Mouse (Mus musculus): Measurements from ENCODE around the gene Pars2. TPM values are rescaled to one million over a fixed set of nuclear protein-coding genes. Genes with fewer than 3 reads are reported as not detected.

Pars2 gene
- polyA plus RNA-seq, 1 experiment from 2014 or later, result 12.8 TPM

DNA sequence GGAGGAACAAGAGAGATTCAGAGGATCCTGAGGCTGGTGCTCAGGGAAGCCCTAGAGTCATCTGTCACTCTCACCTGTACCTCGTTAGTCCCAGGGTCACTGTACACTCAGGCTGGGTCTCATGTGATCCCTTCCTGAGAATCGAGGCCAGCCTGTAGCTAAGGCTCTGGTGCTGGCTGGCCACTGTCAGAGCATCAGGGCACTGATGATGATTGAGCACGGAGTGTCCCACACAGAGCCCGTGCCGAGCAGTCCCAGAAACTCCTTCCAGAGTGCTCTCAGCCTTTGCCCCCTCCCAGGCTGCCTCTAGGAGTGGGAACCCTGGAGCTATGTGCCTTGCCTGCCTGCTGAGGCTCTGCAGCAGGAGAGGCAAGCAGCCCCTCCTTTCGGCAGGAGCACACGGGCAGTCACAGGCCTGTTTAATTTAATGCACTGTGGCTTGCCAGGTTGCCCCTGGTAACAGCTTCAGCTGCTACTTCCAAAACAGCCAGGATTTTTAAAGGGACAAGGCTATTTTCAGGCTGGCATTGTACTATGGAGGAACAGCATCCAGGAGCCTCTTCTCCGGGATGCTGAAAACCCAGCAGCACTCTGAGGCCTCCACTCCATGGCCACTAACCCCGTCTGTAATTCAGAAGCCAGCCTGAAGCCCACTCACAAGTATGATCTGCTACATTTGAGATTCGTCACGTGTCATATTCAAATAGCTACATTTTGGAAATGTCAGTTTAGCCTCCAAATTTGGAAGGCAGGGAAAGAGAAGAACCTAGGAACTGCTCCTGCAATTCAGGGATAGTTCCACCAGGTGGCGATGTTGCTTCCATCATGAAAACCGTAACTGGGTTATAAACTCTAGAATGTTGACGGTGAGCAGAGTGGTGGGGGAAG is 20.3 kb upstream of the Pars2 start:
- Histone ChIP-seq H3K9ac (ENCODE audit: low read length) (0 out of 2 replicates have a peak overlapping the region, but pooled peaks have one; percentile 4), H3K4me2 (ENCODE audit: low read depth, low read length) (no peak overlapping the region), H3K4me1 (ENCODE audit: control insufficient read depth, insufficient read depth, low read length) (peaks cover 33% of the 10 kb centered on the region), H3K27ac (ENCODE audit: low read length) (peak overlapping the region; percentile 62), H3K4me3 (replicated peaks; ENCODE audit: low read length) (no peak overlapping the region), H3K27me3 (ENCODE audit: control insufficient read depth, insufficient read depth, low read length) (no peaks in the 10 kb centered on the region), H3K36me3 (ENCODE audit: control insufficient read depth, insufficient read depth, low read length) (no peaks in the 10 kb centered on the region), H3K9me3 (replicated peaks; ENCODE audit: control insufficient read depth, low read length) (no peaks in the 10 kb centered on the region)
- 24% methylated on average over 14 of the region's 14 CpGs for WGBS
- peak; percentile 34; the same call in 1 of the 2 replicates for ATAC-seq (ENCODE audit: insufficient read depth, low FRiP score)

- Histone ChIP-seq H3K27me3 (ENCODE audit: control insufficient read depth, insufficient read depth, low read length) (no peaks in the 10 kb centered on the region), H3K9me3 (replicated peaks; ENCODE audit: control insufficient read depth, low read length) (no peaks in the 10 kb centered on the region), H3K36me3 (ENCODE audit: control insufficient read depth, insufficient read depth, low read length) (no peaks in the 10 kb centered on the region), H3K9ac (ENCODE audit: low read length) (no peak overlapping the region), H3K4me2 (ENCODE audit: low read depth, low read length) (no peak overlapping the region), H3K4me3 (replicated peaks; ENCODE audit: low read length) (no peak overlapping the region), H3K4me1 (ENCODE audit: control insufficient read depth, insufficient read depth, low read length) (peaks cover 33% of the 10 kb centered on the region), H3K27ac (ENCODE audit: low read length) (peak overlapping the region; percentile 79; the same call in 1 of the 2 replicates)
- 29% methylated on average over 2 of the region's 3 CpGs for WGBS
- no peak for ATAC-seq (ENCODE audit: insufficient read depth, low FRiP score)
Observed at GRCm38 (mm10) chr4:106632313-106632712, 18.6 kb upstream of the Pars2 start.

DNA sequence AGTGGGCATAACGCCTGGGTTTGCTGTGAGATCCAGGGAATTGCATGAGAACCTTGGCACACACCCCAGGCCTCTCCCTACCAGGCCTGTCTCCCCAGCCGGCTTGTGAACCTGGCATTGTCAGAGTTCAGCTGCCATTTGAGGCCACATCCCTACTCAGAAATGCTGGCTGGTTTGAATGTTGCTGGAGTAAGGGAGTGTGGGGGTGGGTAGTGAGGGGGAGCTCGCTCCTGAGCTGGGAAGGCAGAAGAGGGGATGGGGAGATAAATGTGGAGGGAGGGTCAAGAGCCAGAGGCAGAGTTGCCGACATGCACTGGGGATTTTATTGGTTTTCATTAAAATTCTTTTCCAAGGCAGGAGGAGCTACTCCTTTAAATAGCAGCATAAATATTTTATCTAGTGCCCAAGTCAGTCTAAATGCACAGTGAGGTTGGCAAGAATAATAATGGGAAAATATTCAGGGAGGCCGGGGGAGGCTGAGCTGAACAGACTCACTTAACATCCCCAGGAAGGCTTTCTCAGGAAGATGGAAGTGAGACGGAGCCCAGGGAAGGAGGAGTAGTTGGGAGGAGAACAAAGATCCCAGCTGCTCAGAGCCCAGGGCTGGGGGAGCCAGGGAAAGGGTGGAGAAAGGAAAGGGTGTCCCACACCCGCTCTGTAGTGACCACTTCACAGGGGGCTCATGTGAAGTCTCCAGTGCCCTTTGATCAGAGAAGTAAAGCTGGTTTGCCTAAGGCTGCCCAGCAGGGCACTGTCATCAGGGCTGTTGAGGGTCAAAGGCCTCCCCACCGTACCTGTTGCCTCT is 17.4 kb upstream of the Pars2 start:
- no peak overlapping the region; the same call in 1 of the 2 replicates for H3K4me2 ChIP-seq (ENCODE audit: low read depth, low read length)
- H3K27me3 ChIP-seq (ENCODE audit: control insufficient read depth, insufficient read depth, low read length), result no peaks in the 10 kb centered on the region
- ATAC-seq (ENCODE audit: insufficient read depth, low FRiP score), result peak; percentile 37; the same call in 1 of the 2 replicates
- no peaks in the 10 kb centered on the region for H3K9me3 ChIP-seq (replicated peaks; ENCODE audit: control insufficient read depth, low read length)
- no peaks in the 10 kb centered on the region for H3K36me3 ChIP-seq (ENCODE audit: control insufficient read depth, insufficient read depth, low read length)
- no peak overlapping the region for H3K9ac ChIP-seq (ENCODE audit: low read length)
- 28% methylated on average over 8 of the region's 8 CpGs for WGBS
- H3K4me3 ChIP-seq (replicated peaks; ENCODE audit: low read length), result no peak overlapping the region
- peaks cover 29% of the 10 kb centered on the region for H3K4me1 ChIP-seq (ENCODE audit: control insufficient read depth, insufficient read depth, low read length)
- H3K27ac ChIP-seq (ENCODE audit: low read length), result peak overlapping the region; percentile 79

DNA sequence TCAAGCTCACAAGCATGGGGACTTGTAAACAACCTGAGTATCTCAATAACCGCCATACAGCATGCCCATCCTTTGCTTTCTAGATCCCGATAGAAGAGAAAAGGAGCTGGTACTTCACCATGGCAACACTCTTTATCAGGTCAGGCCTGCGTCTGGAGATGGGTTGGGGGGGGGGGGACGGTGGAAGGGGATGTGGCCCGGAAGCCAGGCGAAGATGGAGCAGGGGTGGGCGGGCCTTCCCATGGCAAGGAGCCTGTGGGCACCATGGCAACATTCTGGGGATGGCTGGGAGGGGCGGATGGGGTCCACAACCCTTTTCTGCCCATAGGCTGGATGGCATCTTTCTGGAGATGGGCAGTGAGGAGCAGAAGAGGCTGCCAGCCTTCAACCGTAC is 16.8 kb upstream of the Pars2 start:
- no peak overlapping the region for H3K9ac ChIP-seq (ENCODE audit: low read length)
- no peak overlapping the region for H3K4me3 ChIP-seq (replicated peaks; ENCODE audit: low read length)
- WGBS, result 44% methylated on average over 9 of the region's 9 CpGs
- H3K27me3 ChIP-seq (ENCODE audit: control insufficient read depth, insufficient read depth, low read length), result no peaks in the 10 kb centered on the region
- H3K9me3 ChIP-seq (replicated peaks; ENCODE audit: control insufficient read depth, low read length), result no peaks in the 10 kb centered on the region
- H3K4me2 ChIP-seq (ENCODE audit: low read depth, low read length), result no peak overlapping the region
- no peak for ATAC-seq (ENCODE audit: insufficient read depth, low FRiP score)
- peak overlapping the region; percentile 79 for H3K27ac ChIP-seq (ENCODE audit: low read length)
- H3K4me1 ChIP-seq (ENCODE audit: control insufficient read depth, insufficient read depth, low read length), result peaks cover 23% of the 10 kb centered on the region
- H3K36me3 ChIP-seq (ENCODE audit: control insufficient read depth, insufficient read depth, low read length), result no peaks in the 10 kb centered on the region

GRCm38 (mm10) chr4:106643483-106644217 is 7.2 kb upstream of the Pars2 start:
- Histone ChIP-seq H3K9ac (ENCODE audit: low read length) (peak overlapping the region; percentile 59), H3K27ac (ENCODE audit: low read length) (peak overlapping the region; percentile 56; the same call in 1 of the 2 replicates), H3K4me2 (ENCODE audit: low read depth, low read length) (no peak overlapping the region), H3K36me3 (ENCODE audit: control insufficient read depth, insufficient read depth, low read length) (no peaks in the 10 kb centered on the region), H3K4me3 (replicated peaks; ENCODE audit: low read length) (no peak overlapping the region), H3K4me1 (ENCODE audit: control insufficient read depth, insufficient read depth, low read length) (peaks cover 13% of the 10 kb centered on the region), H3K9me3 (replicated peaks; ENCODE audit: control insufficient read depth, low read length) (no peaks in the 10 kb centered on the region; the same call in 1 of the 2 replicates), H3K27me3 (ENCODE audit: control insufficient read depth, insufficient read depth, low read length) (no peaks in the 10 kb centered on the region)
- ATAC-seq (ENCODE audit: insufficient read depth, low FRiP score), result peak; percentile 28; the same call in 1 of the 2 replicates
- 13% methylated on average over 8 of the region's 8 CpGs for WGBS

DNA sequence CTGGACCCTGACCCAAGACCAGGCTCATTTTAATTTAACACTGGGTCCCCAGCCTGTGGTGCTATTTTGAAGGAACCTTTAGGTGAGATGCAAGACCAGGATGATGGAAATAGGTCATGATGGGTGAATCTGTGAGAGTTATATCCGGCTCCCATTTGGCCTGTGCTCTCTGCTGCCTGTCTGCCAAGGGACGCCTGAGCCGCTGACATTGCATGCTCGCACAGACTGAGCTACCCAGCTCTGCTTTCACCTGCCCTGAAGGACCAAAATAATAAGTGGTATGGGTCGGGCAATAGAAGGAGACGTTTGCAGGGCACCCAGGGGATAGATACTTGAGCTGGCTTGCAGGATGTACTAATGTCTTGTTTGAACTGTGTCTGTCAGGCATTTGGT is 6.7 kb upstream of the Pars2 start:
- ATAC-seq (ENCODE audit: insufficient read depth, low FRiP score), result no peak
- Histone ChIP-seq H3K9me3 (replicated peaks; ENCODE audit: control insufficient read depth, low read length) (no peaks in the 10 kb centered on the region; the same call in 1 of the 2 replicates), H3K27ac (ENCODE audit: low read length) (peak overlapping the region; percentile 56; the same call in 1 of the 2 replicates), H3K4me1 (ENCODE audit: control insufficient read depth, insufficient read depth, low read length) (peaks cover 13% of the 10 kb centered on the region), H3K4me3 (replicated peaks; ENCODE audit: low read length) (no peak overlapping the region), H3K4me2 (ENCODE audit: low read depth, low read length) (no peak overlapping the region), H3K36me3 (ENCODE audit: control insufficient read depth, insufficient read depth, low read length) (no peaks in the 10 kb centered on the region), H3K27me3 (ENCODE audit: control insufficient read depth, insufficient read depth, low read length) (no peaks in the 10 kb centered on the region), H3K9ac (ENCODE audit: low read length) (no peak overlapping the region)
- WGBS, result 55% methylated on average over 6 of the region's 6 CpGs

GRCm38 (mm10) chr4:106645797-106646196 is 5.1 kb upstream of the Pars2 start:
- Histone ChIP-seq H3K4me1 (ENCODE audit: control insufficient read depth, insufficient read depth, low read length) (peaks cover 13% of the 10 kb centered on the region), H3K9ac (ENCODE audit: low read length) (no peak overlapping the region), H3K36me3 (ENCODE audit: control insufficient read depth, insufficient read depth, low read length) (no peaks in the 10 kb centered on the region), H3K4me2 (ENCODE audit: low read depth, low read length) (no peak overlapping the region), H3K27ac (ENCODE audit: low read length) (no peak overlapping the region), H3K27me3 (ENCODE audit: control insufficient read depth, insufficient read depth, low read length) (no peaks in the 10 kb centered on the region), H3K4me3 (replicated peaks; ENCODE audit: low read length) (no peak overlapping the region), H3K9me3 (replicated peaks; ENCODE audit: control insufficient read depth, low read length) (no peaks in the 10 kb centered on the region)
- 75% methylated on average over 5 of the region's 5 CpGs for WGBS
- no peak for ATAC-seq (ENCODE audit: insufficient read depth, low FRiP score)

- 0 out of 2 replicates have a peak overlapping the region, but pooled peaks have one; percentile 8 for H3K9ac ChIP-seq (ENCODE audit: low read length)
- no peaks in the 10 kb centered on the region for H3K27me3 ChIP-seq (ENCODE audit: control insufficient read depth, insufficient read depth, low read length)
- no peak overlapping the region for H3K4me3 ChIP-seq (replicated peaks; ENCODE audit: low read length)
- H3K36me3 ChIP-seq (ENCODE audit: control insufficient read depth, insufficient read depth, low read length), result no peaks in the 10 kb centered on the region
- H3K4me1 ChIP-seq (ENCODE audit: control insufficient read depth, insufficient read depth, low read length), result peaks cover 20% of the 10 kb centered on the region
- no peak overlapping the region for H3K27ac ChIP-seq (ENCODE audit: low read length)
- WGBS, result 76% methylated on average over 6 of the region's 6 CpGs
- ATAC-seq (ENCODE audit: insufficient read depth, low FRiP score), result no peak
- H3K4me2 ChIP-seq (ENCODE audit: low read depth, low read length), result no peak overlapping the region
- no peaks in the 10 kb centered on the region for H3K9me3 ChIP-seq (replicated peaks; ENCODE audit: control insufficient read depth, low read length)
Observed at GRCm38 (mm10) chr4:106647137-106647536, 3.7 kb upstream of the Pars2 start.

Measured in stomach, embryonic 16.5 days (tissue).